Mouse (Mus musculus) lung, postnatal 0 days (tissue): Measurements from ENCODE around the gene Gsg1.

Source experiments
- CTCF ChIP-seq: IDR thresholded peaks from 2 replicates; pipeline ENCODE4 v1.5.1; 2016; ENCODE audit warnings: antibody characterized with exemption, mild to moderate bottlenecking
- EP300 ChIP-seq: IDR thresholded peaks from 2 replicates; pipeline ENCODE4 v1.6.1; 2016; ENCODE audit warnings: antibody characterized with exemption, mild to moderate bottlenecking, control low read depth

GRCm38 (mm10) chr6:135296267-135296666, 42.1 kb upstream of the Gsg1 start:
- TF ChIP-seq CTCF (no peak), EP300 (no peak)
